In the genomic region with DNA sequence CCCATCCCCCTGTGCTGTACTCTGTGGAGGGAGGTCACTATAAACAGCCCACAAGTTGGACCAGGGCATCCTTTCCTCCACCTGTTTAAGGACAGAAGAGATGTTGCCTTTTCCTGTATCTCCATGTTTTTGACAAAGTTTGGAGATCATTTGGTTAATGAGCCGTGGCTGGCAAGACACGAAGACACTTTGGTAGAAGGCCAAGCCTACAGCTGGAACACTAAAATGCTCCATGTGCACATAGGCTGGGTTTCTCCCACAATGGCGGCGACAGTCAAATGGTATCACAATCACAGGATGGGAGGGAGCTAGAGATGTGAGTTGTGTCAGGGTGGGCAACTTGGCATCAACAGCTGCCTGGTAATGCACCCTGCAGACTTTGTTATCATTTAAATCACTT, we compare ENCODE assay signal across 19 mouse cellular contexts.
DNase-seq lines count a peak whose midpoint lies in the region; ATAC-seq lines count a peak whose summit lies in the region.
"Had no signal": no experiment of that assay in that cellular context is flagged by ENCODE, and none has a peak within 500 bp of the region (broad histone marks: within the 10 kb centered on the region; RNA-seq: fewer than 3 reads in every experiment).

No protein-coding gene starts in this region.

- H3K27ac ChIP-seq in forebrain, embryonic 14.5 days (ENCODE audit: low read depth, low read length) = no peak overlapping the region; the same call in 1 of the 2 replicates
- no peak overlapping the region for H3K27ac ChIP-seq in forebrain, embryonic 11.5 days (ENCODE audit: low read depth, low read length)
- no peak overlapping the region for H3K27ac ChIP-seq in lung, embryonic 15.5 days
- H3K27ac ChIP-seq in forebrain, embryonic 16.5 days (ENCODE audit: low read length) = peak overlapping the region; percentile 31; the same call in 1 of the 2 replicates
- H3K27ac ChIP-seq: embryonic facial prominence, embryonic 15.5 days; gastrocnemius, adult 2 months; hindbrain, embryonic 10.5 days; hindbrain, embryonic 14.5 days had no signal

- H3K36me3 ChIP-seq in forebrain, embryonic 14.5 days (ENCODE audit: control insufficient read depth, insufficient read depth, low read length) = no peaks in the 10 kb centered on the region
- no peaks in the 10 kb centered on the region for H3K36me3 ChIP-seq in forebrain, embryonic 11.5 days (ENCODE audit: control insufficient read depth, insufficient read depth, low read length)
- no peaks in the 10 kb centered on the region for H3K36me3 ChIP-seq in lung, embryonic 15.5 days
- no peaks in the 10 kb centered on the region for H3K36me3 ChIP-seq in forebrain, embryonic 16.5 days (ENCODE audit: control insufficient read depth, insufficient read depth)
- H3K36me3 ChIP-seq: embryonic facial prominence, embryonic 15.5 days; heart, embryonic 12.5 days; hindbrain, embryonic 10.5 days had no signal

- DNase-seq in forebrain, embryonic 14.5 days (ENCODE audit: low spot score) = peak; percentile 51
- DNase-seq in forebrain, embryonic 11.5 days (ENCODE audit: low spot score) = no peak
- no peak for DNase-seq in lung, adult 18-20 months
- DNase-seq in lung, postnatal 36 days = peak; percentile 15
- no peak for DNase-seq in layer of hippocampus, adult 9-11 months
- DNase-seq: adrenal gland, postnatal 10 days; cerebellum, adult 11 months; cerebellum, adult 8-10 months; cerebellum, postnatal 14 days; embryo, embryonic 11 days; gastrocnemius, adult 2 months; gastrocnemius, postnatal 25 days had no signal

- no peak overlapping the region for H3K4me3 ChIP-seq in forebrain, embryonic 14.5 days (ENCODE audit: low read depth, low read length)
- H3K4me3 ChIP-seq in forebrain, embryonic 11.5 days (ENCODE audit: low read depth, low read length) = no peak overlapping the region
- H3K4me3 ChIP-seq in lung, embryonic 15.5 days = no peak overlapping the region
- no peak overlapping the region for H3K4me3 ChIP-seq in forebrain, embryonic 16.5 days (replicated peaks; ENCODE audit: low read length)
- H3K4me3 ChIP-seq: embryonic facial prominence, embryonic 15.5 days; erythroblast, embryonic 14.5 days; gastrocnemius, adult 2 months; heart, embryonic 12.5 days; hindbrain, embryonic 10.5 days had no signal

- H3K27me3 ChIP-seq in forebrain, embryonic 14.5 days (replicated peaks; ENCODE audit: control insufficient read depth, insufficient read depth, low read length) = no peaks in the 10 kb centered on the region
- H3K27me3 ChIP-seq in forebrain, embryonic 11.5 days (ENCODE audit: control insufficient read depth, insufficient read depth, low read length) = no peaks in the 10 kb centered on the region
- no peaks in the 10 kb centered on the region for H3K27me3 ChIP-seq in lung, embryonic 15.5 days
- no peaks in the 10 kb centered on the region for H3K27me3 ChIP-seq in forebrain, embryonic 16.5 days (replicated peaks; ENCODE audit: control insufficient read depth, insufficient read depth, low read length)
- H3K27me3 ChIP-seq: embryonic facial prominence, embryonic 15.5 days; heart, embryonic 12.5 days had no signal

- peak; percentile 45 for ATAC-seq in forebrain, embryonic 14.5 days
- ATAC-seq in forebrain, embryonic 11.5 days (replicated peaks; ENCODE audit: low FRiP score) = no peak
- peak; percentile 37; the same call in 1 of the 2 replicates for ATAC-seq in lung, embryonic 15.5 days (ENCODE audit: borderline replicate concordance, extremely low read depth, low FRiP score, low TSS enrichment)
- peak; percentile 61 for ATAC-seq in forebrain, embryonic 16.5 days

- H3K4me2 ChIP-seq in forebrain, embryonic 14.5 days (ENCODE audit: low read length) = no peak overlapping the region
- no peak overlapping the region for H3K4me2 ChIP-seq in forebrain, embryonic 11.5 days (ENCODE audit: low read depth, low read length, severe bottlenecking)
- no peak overlapping the region for H3K4me2 ChIP-seq in lung, embryonic 15.5 days
- no peak overlapping the region for H3K4me2 ChIP-seq in forebrain, embryonic 16.5 days (ENCODE audit: low read length)
- H3K4me2 ChIP-seq: embryonic facial prominence, embryonic 15.5 days; heart, embryonic 12.5 days; hindbrain, embryonic 14.5 days had no signal

- H3K9ac ChIP-seq in forebrain, embryonic 14.5 days (ENCODE audit: low read length) = no peak overlapping the region
- no peak overlapping the region for H3K9ac ChIP-seq in forebrain, embryonic 11.5 days (ENCODE audit: low read length)
- H3K9ac ChIP-seq in lung, embryonic 15.5 days = no peak overlapping the region
- H3K9ac ChIP-seq in forebrain, embryonic 16.5 days (replicated peaks; ENCODE audit: low read depth, low read length) = no peak overlapping the region
- H3K9ac ChIP-seq: embryonic facial prominence, embryonic 15.5 days; heart, embryonic 12.5 days; hindbrain, embryonic 14.5 days had no signal

- H3K4me1 ChIP-seq in forebrain, embryonic 14.5 days (ENCODE audit: control insufficient read depth, insufficient read depth, low read length) = peaks cover 27% of the 10 kb centered on the region
- 0 out of 2 replicates have a peak, but pooled peaks cover 4% of the 10 kb centered on the region for H3K4me1 ChIP-seq in forebrain, embryonic 11.5 days (replicated peaks; ENCODE audit: control insufficient read depth, insufficient read depth, low read length)
- H3K4me1 ChIP-seq in lung, embryonic 15.5 days = peaks cover 14% of the 10 kb centered on the region; the same call in 1 of the 2 replicates
- peaks cover 24% of the 10 kb centered on the region for H3K4me1 ChIP-seq in forebrain, embryonic 16.5 days (replicated peaks; ENCODE audit: control insufficient read depth, insufficient read depth, low read length)
- H3K4me1 ChIP-seq: embryonic facial prominence, embryonic 15.5 days had no signal

- no peaks in the 10 kb centered on the region for H3K9me3 ChIP-seq in forebrain, embryonic 14.5 days (replicated peaks; ENCODE audit: control insufficient read depth, low read length)
- no peaks in the 10 kb centered on the region for H3K9me3 ChIP-seq in forebrain, embryonic 11.5 days (ENCODE audit: control insufficient read depth, low read length)
- no peaks in the 10 kb centered on the region for H3K9me3 ChIP-seq in lung, embryonic 15.5 days
- H3K9me3 ChIP-seq in forebrain, embryonic 16.5 days (ENCODE audit: control insufficient read depth, low read length) = no peaks in the 10 kb centered on the region
- H3K9me3 ChIP-seq: embryonic facial prominence, embryonic 15.5 days; heart, embryonic 12.5 days; hindbrain, embryonic 10.5 days had no signal

- WGBS in forebrain, embryonic 14.5 days = 33% methylated on average over 4 of the region's 4 CpGs
- WGBS in forebrain, embryonic 11.5 days = 86% methylated on average over 4 of the region's 4 CpGs
- 60% methylated on average over 4 of the region's 4 CpGs for WGBS in lung, embryonic 15.5 days
- 27% methylated on average over 4 of the region's 4 CpGs for WGBS in forebrain, embryonic 16.5 days

Comparison
In these comparisons a context has a peak if more than half of its experiments do, and no peak if none do; other contexts are left out.
1. DNase-seq: peak in forebrain, embryonic 14.5 days (single experiment) and lung, postnatal 36 days (single experiment); none in forebrain, embryonic 11.5 days (single experiment), lung, adult 18-20 months (0 of 2) and layer of hippocampus, adult 9-11 months (single experiment).